Mouse (Mus musculus) testis, adult 2 months (tissue): Measurements from ENCODE around the gene Dock2.

Experiments
- CTCF ChIP-seq: fragments of 200-500 bp; IDR thresholded peaks from 2 replicates; pipeline ENCODE4 v1.5.1; 2012; ENCODE audit warnings: low read depth, mild to moderate bottlenecking, inconsistent platforms, low read length, moderate library complexity; ENCODE audit not compliant: control insufficient read depth, insufficient read depth, insufficient replicate concordance
- POLR2A ChIP-seq: fragments of 200-500 bp; IDR thresholded peaks from 2 replicates; pipeline ENCODE4 v1.6.1; 2012; ENCODE audit warnings: low read depth, mild to moderate bottlenecking, inconsistent platforms, low read length, moderate library complexity; ENCODE audit not compliant: control insufficient read depth

DNA sequence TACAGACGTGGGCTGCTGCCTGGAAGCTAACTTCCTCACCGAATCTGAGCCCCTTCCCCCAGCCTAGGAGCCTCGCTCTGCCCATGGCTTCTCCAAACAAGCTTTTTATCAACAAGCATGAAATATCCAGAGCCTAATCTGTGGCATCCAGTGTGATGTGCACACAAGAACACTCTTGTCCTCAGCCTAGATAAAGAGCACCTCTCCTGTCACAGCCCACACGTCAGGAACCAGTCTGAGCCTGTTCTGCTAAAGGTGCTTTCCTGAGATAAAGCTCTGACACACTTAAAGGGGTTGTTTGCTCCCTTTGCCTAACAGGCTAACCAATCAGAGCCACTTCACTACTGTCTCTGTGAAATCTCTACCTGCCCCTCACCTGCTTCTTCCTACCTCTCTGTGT is 268.4 kb downstream of the Dock2 start:
- TF ChIP-seq POLR2A, result no peak
- no peak for TF ChIP-seq CTCF
